Mouse (Mus musculus): Measurements from ENCODE around the gene Npepps.
"Not testable (repeated sequence)": the region's sequence is repeated elsewhere in the genome, so short reads cannot be mapped to it uniquely, and the experiment has no call there.

Gene Npepps

GRCm38 (mm10) chr11:97292731-97293130 is 12.3 kb upstream of the Npepps start:
- DNase-seq = no peak

GRCm38 (mm10) chr11:97289276-97290230 is 9.1 kb upstream of the Npepps start:
- DNase-seq = no peak

- no peak for DNase-seq
Measured at GRCm38 (mm10) chr11:97287643-97288042, 7.2 kb upstream of the Npepps start.

- DNase-seq = no peak
Measured at GRCm38 (mm10) chr11:97286973-97287372, 6.5 kb upstream of the Npepps start.

GRCm38 (mm10) chr11:97285852-97286775 is 5.7 kb upstream of the Npepps start:
- DNase-seq = no peak

GRCm38 (mm10) chr11:97284854-97285253 is 4.4 kb upstream of the Npepps start:
- no peak for DNase-seq

- no peak for DNase-seq
Measured at GRCm38 (mm10) chr11:97282179-97282578, 1.7 kb upstream of the Npepps start.

GRCm38 (mm10) chr11:97279405-97280215 is 828 bp downstream of the Npepps start:
- peak; percentile 82 for DNase-seq

GRCm38 (mm10) chr11:97279040-97279404 is 1.4 kb downstream of the Npepps start:
- no peak for DNase-seq

- DNase-seq = no peak
Measured at GRCm38 (mm10) chr11:97278456-97278855, 2.0 kb downstream of the Npepps start.

GRCm38 (mm10) chr11:97277166-97277565 is 3.3 kb downstream of the Npepps start:
- DNase-seq = no peak

- DNase-seq = no peak
Measured at GRCm38 (mm10) chr11:97276019-97276418, 4.4 kb downstream of the Npepps start.

GRCm38 (mm10) chr11:97275349-97275748 is 5.1 kb downstream of the Npepps start:
- DNase-seq = peak; percentile 8

GRCm38 (mm10) chr11:97274947-97275346 is 5.5 kb downstream of the Npepps start:
- DNase-seq = not testable (repeated sequence)

- DNase-seq = peak; percentile 15
Measured at GRCm38 (mm10) chr11:97273613-97274012, 6.8 kb downstream of the Npepps start.

GRCm38 (mm10) chr11:97272835-97273234 is 7.6 kb downstream of the Npepps start:
- no peak for DNase-seq

GRCm38 (mm10) chr11:97270004-97270403 is 10.4 kb downstream of the Npepps start:
- DNase-seq = peak; percentile 15

GRCm38 (mm10) chr11:97266544-97266943 is 13.9 kb downstream of the Npepps start:
- not testable (repeated sequence) for DNase-seq

- not testable (repeated sequence) for DNase-seq
Measured at GRCm38 (mm10) chr11:97249649-97250048, 30.8 kb downstream of the Npepps start.

GRCm38 (mm10) chr11:97246510-97247159 is 33.8 kb downstream of the Npepps start:
- DNase-seq = no peak

GRCm38 (mm10) chr11:97241321-97241720 is 39.1 kb downstream of the Npepps start:
- no peak for DNase-seq

- DNase-seq = no peak
Measured at GRCm38 (mm10) chr11:97237976-97238375, 42.5 kb downstream of the Npepps start.
